Mouse (Mus musculus) bone marrow macrophage, adult 2 months (primary cell): ENCODE results near the gene Rps6kb2. TPM values are rescaled to one million over a fixed set of nuclear protein-coding genes. Genes with fewer than 3 reads are reported as not detected.
"Not testable (repeated sequence)": the region's sequence is repeated elsewhere in the genome, so short reads cannot be mapped to it uniquely, and the experiment has no call there.

Experiments used
- H3K27ac ChIP-seq: 2 replicates; pipeline ENCODE4 v1.5.1; 2012; ENCODE audit warnings: low read depth, low read length; ENCODE audit not compliant: insufficient read depth
- H3K4me1 ChIP-seq: 2 replicates; pipeline ENCODE4 v1.6.1; 2012; ENCODE audit warnings: low read length; ENCODE audit not compliant: control insufficient read depth, insufficient read depth
- H3K4me3 ChIP-seq: 2 replicates; pipeline ENCODE4 v1.5.1; 2012; ENCODE audit warnings: mild to moderate bottlenecking, low read length, moderate library complexity; ENCODE audit not compliant: insufficient read depth
- CTCF ChIP-seq: IDR thresholded peaks from 2 replicates; pipeline ENCODE4 v1.5.1; 2012; ENCODE audit warnings: low read depth, mild to moderate bottlenecking, low read length, moderate library complexity
- POLR2A ChIP-seq: IDR thresholded peaks from 2 replicates; pipeline ENCODE4 v1.6.1; 2012; ENCODE audit warnings: mild to moderate bottlenecking, low read depth, low read length, borderline replicate concordance
- polyA plus RNA-seq: library from polyadenylated mRNA; stranded (reverse); fragments of >200 nt; gene quantifications from 2 replicates; pipeline ENCODE4 v1.2.4, GENCODE M21; 2012; ENCODE audit not compliant: missing spikeins, insufficient read depth, insufficient read length

Gene Rps6kb2
- polyA plus RNA-seq, 1 experiment = 32.3 TPM

DNA sequence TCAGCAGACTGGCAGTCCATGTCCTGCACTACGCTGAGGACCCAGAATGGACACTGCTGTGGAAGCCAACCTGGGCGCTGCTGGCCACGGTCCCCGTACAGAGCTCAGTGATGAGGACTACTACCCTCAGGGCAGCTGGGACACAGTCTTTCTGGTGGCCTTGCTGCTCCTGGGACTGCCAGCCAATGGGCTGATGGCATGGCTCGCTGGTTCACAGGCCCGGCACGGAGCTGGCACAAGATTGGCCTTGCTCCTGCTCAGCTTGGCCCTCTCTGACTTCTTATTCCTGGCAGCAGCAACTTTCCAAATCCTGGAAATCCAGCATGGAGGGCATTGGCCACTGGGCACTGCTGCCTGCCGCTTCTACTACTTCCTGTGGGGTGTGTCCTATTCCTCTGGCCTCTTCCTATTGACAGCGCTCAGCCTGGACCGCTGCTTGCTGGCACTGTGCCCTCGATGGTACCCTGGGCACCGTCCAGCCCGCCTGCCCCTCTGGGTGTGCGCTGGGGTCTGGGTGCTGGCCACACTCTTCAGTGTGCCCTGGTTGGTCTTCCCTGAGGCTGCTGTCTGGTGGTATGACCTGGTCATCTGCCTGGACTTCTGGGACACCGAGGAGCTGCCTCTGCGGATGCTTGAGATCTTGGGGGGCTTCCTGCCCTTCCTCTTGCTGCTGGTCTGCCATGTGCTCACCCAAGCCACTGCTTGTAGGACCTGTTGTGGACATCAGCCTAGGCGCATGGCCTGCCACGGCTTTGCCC, 20.6 kb downstream of the Rps6kb2 start:
- H3K27ac ChIP-seq = no peak overlapping the region
- peaks cover 45% of the 10 kb centered on the region for H3K4me1 ChIP-seq
- no peak overlapping the region for H3K4me3 ChIP-seq
- TF ChIP-seq CTCF (no peak), POLR2A (no peak)

DNA sequence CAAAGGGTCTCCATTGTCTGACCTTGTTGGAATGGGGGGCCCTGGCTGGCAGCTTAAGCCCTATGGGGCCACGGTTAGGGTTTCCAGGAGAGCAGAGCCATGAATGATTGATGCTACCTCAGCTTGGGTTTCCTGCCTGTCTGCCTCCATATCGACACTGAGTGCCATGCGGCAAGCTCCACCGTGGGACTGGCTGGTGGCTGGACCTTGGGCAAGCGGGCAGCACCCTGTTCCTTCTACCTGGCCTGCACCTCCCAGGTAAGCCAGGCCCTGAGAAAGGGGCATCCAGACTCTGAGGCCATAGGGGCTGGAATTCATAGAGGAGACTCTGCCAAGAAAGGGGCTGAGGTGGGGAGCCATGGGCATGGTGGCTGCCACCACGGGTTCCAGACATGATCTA, 23.0 kb downstream of the Rps6kb2 start:
- H3K4me3 ChIP-seq = no peak overlapping the region
- TF ChIP-seq POLR2A = no peak
- H3K4me1 ChIP-seq = peaks cover 34% of the 10 kb centered on the region
- no peak overlapping the region for H3K27ac ChIP-seq

DNA sequence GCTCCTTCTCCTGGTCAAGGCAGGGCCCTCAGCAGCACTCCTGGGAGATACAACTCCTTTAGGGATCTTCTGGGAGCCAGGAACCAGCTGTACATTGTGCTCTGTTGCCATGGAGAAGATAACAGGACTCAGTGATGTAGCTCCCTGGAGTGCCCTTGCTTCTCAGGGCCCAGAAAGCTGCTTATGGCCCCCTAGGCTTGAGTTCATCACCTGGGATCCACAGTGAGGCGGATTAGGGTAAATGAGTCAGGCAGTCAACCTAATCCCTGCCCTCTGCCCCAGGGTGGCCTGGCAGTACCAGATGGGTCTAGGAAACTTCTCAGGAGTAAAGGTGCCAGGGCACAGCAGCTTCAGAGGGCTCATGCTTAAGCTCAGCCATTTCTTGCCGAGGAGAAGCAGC, 23.7 kb downstream of the Rps6kb2 start, which contains the start of gene Gpr152:
Gene Gpr152 (plus strand): TSS at position 342 of the 400 bp plus-strand sequence.
- TF ChIP-seq CTCF (no peak), POLR2A (no peak)
- H3K4me1 ChIP-seq = peaks cover 32% of the 10 kb centered on the region
- H3K4me3 ChIP-seq = no peak within 1 kb of the TSS
- H3K27ac ChIP-seq = no peak within 1 kb of the TSS

GRCm38 (mm10) chr19:4137913-4138312, 25.2 kb downstream of the Rps6kb2 start:
- TF ChIP-seq POLR2A (no peak), CTCF (no peak)
- Histone ChIP-seq H3K27ac (no peak overlapping the region), H3K4me1 (peaks cover 20% of the 10 kb centered on the region), H3K4me3 (no peak overlapping the region)

- Histone ChIP-seq H3K27ac (no peak overlapping the region), H3K4me3 (no peak overlapping the region), H3K4me1 (peaks cover 25% of the 10 kb centered on the region)
- TF ChIP-seq CTCF (no peak), POLR2A (no peak)
These were observed 26.7 kb downstream of the Rps6kb2 start for GRCm38 (mm10) chr19:4136463-4136862.

DNA sequence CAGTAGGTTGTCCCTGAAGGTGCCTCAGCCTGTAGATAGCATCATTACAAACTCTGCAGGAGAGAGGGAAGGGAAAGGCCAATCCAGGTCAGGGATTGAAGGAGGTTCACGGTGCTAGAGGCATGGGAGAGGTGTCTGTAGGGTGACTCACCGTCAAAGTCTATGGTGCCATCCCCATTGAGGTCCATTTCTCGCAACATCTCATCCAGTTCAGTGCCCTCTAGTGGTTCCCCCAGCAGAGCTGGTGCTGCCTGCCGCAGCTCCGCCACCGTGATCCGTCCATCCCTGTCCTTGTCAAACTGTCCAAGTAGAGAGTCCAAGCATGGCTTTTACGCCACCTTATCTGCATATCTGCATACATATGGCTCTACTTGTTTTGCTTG, 27.2 kb downstream of the Rps6kb2 start:
- TF ChIP-seq CTCF = peak; percentile 24; the same call in 1 of the 2 replicates
- peaks cover 25% of the 10 kb centered on the region for H3K4me1 ChIP-seq
- not testable (repeated sequence) for H3K27ac ChIP-seq, H3K4me3 ChIP-seq

DNA sequence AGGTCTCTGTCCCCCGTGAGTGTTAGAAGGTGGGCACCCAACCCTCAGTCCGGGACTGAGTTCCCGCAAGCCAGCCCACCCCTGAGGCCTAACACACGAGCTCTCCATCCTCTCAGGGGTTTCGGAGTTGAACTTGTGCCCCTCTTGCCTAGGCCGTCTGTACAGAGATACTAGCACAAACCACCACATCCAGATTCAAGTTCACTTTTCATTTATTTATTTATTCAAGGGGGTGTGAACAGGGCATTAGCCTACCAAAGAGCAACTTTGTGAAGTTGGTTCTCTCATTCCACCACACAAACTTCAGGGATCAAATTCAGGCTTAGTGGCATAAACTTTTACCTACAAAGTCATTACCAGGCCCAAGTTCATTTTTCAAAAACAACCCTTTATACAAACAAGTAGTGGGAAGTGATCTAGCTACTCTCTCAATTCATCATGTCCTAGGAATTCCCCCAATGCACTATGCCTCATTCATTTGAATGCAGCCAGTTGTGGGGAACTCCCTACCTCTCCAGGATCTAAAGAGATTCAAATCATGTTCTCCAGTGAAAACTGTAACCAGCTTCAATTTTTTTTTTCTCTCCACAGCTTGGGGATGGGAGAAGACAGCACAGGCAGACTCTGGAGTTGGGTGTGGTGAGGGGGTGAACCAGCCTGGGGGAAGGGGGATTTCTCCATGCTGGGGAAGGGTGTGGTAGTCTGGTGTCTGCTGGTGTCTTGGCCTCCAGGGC, 27.8 kb downstream of the Rps6kb2 start:
- peaks cover 25% of the 10 kb centered on the region for H3K4me1 ChIP-seq

GRCm38 (mm10) chr19:4134354-4134753, 28.8 kb downstream of the Rps6kb2 start:
- Histone ChIP-seq H3K4me1 (peaks cover 25% of the 10 kb centered on the region), H3K27ac (no peak overlapping the region), H3K4me3 (no peak overlapping the region)
- TF ChIP-seq POLR2A (no peak), CTCF (no peak)

More for the DNA sequence above, 27.8 kb downstream of the Rps6kb2 start:
- H3K27ac ChIP-seq = peak overlapping the region; percentile 11; the same call in 1 of the 2 replicates
- not testable (repeated sequence) for H3K4me3 ChIP-seq

DNA sequence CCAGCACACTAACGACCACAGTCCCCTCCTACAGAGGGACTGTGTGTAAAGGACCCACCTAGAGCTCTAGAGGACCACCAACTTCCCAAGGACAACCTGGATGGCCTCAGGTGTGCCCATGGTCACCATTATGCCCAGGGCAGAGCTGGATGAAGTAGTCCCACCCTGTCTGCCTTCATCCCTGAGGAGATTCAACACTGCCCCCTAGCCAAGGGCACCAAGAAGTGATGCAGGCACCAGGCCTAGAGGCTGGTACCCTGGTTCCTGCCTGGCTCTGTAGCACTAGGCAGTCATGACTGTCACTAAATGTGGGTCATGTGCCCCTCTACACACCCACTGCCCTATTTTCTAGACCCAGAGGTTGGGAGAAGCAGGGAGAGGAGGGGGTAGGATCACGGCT, 31.4 kb downstream of the Rps6kb2 start:
- Histone ChIP-seq H3K4me3 (no peak overlapping the region), H3K4me1 (peaks cover 18% of the 10 kb centered on the region), H3K27ac (no peak overlapping the region)
- no peak for TF ChIP-seq CTCF
- TF ChIP-seq POLR2A = no peak

- TF ChIP-seq POLR2A = no peak
- TF ChIP-seq CTCF = no peak
- H3K4me1 ChIP-seq = peaks cover 21% of the 10 kb centered on the region
- no peak overlapping the region for H3K27ac ChIP-seq
- no peak overlapping the region for H3K4me3 ChIP-seq
These were observed 32.1 kb downstream of the Rps6kb2 start for GRCm38 (mm10) chr19:4131075-4131474.

GRCm38 (mm10) chr19:4130106-4130505, 33.0 kb downstream of the Rps6kb2 start:
- TF ChIP-seq POLR2A (no peak), CTCF (no peak)
- peaks cover 18% of the 10 kb centered on the region for H3K4me1 ChIP-seq
- no peak overlapping the region for H3K4me3 ChIP-seq
- H3K27ac ChIP-seq = no peak overlapping the region
